Mouse (Mus musculus) liver, adult 2 months (tissue): ENCODE results near the gene Gm26661. TPM values are rescaled to one million over a fixed set of nuclear protein-coding genes. Genes with fewer than 3 reads are reported as not detected.
A peak's percentile ranks its signal among the peaks of the same experiment; 100 is the strongest.

Experiments used
- DNase-seq: peaks from one replicate; pipeline ENCODE4 v3.0.0-alpha.2; 2011; ENCODE audit warnings: low read depth, low spot score; ENCODE audit errors: extremely low read depth
- H3K27ac ChIP-seq: fragments of 200-500 bp; replicated peaks from 2 replicates; pipeline ENCODE4 v1.5.1; 2012; ENCODE audit warnings: low read depth, mild to moderate bottlenecking, control low read depth, inconsistent platforms, low read length; ENCODE audit not compliant: insufficient read depth
- H3K27me3 ChIP-seq: fragments of 200-500 bp; 2 replicates; pipeline ENCODE4 v1.6.1; 2012; ENCODE audit warnings: mild to moderate bottlenecking, moderate library complexity, low read length, inconsistent platforms; ENCODE audit not compliant: control insufficient read depth, insufficient read depth
- H3K36me3 ChIP-seq: fragments of 200-500 bp; 2 replicates; pipeline ENCODE4 v1.6.1; 2012; ENCODE audit warnings: low read length, inconsistent platforms; ENCODE audit not compliant: control insufficient read depth, insufficient read depth
- H3K4me1 ChIP-seq: fragments of 200-500 bp; 2 replicates; pipeline ENCODE4 v1.6.1; 2011; ENCODE audit warnings: low read length; ENCODE audit not compliant: control insufficient read depth, insufficient read depth
- H3K4me3 ChIP-seq: fragments of 200-500 bp; 2 replicates; pipeline ENCODE4 v1.5.1; 2011; ENCODE audit warnings: low read depth, mild to moderate bottlenecking, control low read depth, low read length, moderate library complexity; ENCODE audit not compliant: insufficient read depth
- H3K79me2 ChIP-seq: fragments of 200-500 bp; 2 replicates; pipeline ENCODE4 v1.6.1; 2012; ENCODE audit warnings: inconsistent platforms, mild to moderate bottlenecking, low read length, moderate library complexity; ENCODE audit not compliant: control insufficient read depth, insufficient read depth
- H3K9ac ChIP-seq: fragments of 200-500 bp; 2 replicates; pipeline ENCODE4 v1.6.1; 2012; ENCODE audit warnings: low read depth, mild to moderate bottlenecking, control low read depth, inconsistent platforms, low read length
- CTCF ChIP-seq: fragments of 200-500 bp; IDR thresholded peaks from 2 replicates; pipeline ENCODE4 v1.5.1; 2011; ENCODE audit warnings: low read depth, low read length, control low read depth
- POLR2A ChIP-seq: fragments of 200-500 bp; IDR thresholded peaks from 2 replicates; pipeline ENCODE4 v1.6.1; 2011; ENCODE audit warnings: low read length, control low read depth; ENCODE audit not compliant: insufficient read depth; ENCODE audit errors: extremely low read depth
- WGBS: fragments of 180-500 bp; shearing (Covaris S2); methylation state at CpG from one replicate; pipeline ENCODE4 v1.1.7; 2018; 5-methylcytosine and 5-hydroxymethylcytosine counted together
- polyA plus RNA-seq: library from polyadenylated mRNA; depleted of rRNA; stranded (reverse); fragments of >200 nt; gene quantifications from 2 replicates; pipeline ENCODE4 v1.2.3, GENCODE M21; 2012; rRNA removed
- total RNA-seq: library from RNA; depleted of rRNA; stranded (reverse); fragments of >200 nt; gene quantifications from 2 replicates; pipeline ENCODE4 v1.2.3, GENCODE M21; 2014; rRNA removed

Gm26661 gene
- total RNA-seq (not detected in 2 replicates), polyA plus RNA-seq (not detected in 2 replicates)

- no peak for TF ChIP-seq POLR2A
- peak; percentile 25; the same call in 1 of the 2 replicates for TF ChIP-seq CTCF
- H3K27ac ChIP-seq: no peak within 1 kb of the TSS
- peaks cover 4% of the 10 kb centered on the region for H3K4me1 ChIP-seq
- H3K79me2 ChIP-seq: no peaks in the 10 kb centered on the region
- DNase-seq: peak; percentile 53
- 4% methylated on average over 30 of the region's 30 CpGs for WGBS
- no peaks in the 10 kb centered on the region for H3K36me3 ChIP-seq
- peak within 1 kb of the TSS; percentile 4; the same call in 1 of the 2 replicates for H3K4me3 ChIP-seq
- H3K9ac ChIP-seq: no peak within 1 kb of the TSS
- H3K27me3 ChIP-seq: no peaks in the 10 kb centered on the region
Measured at GRCm38 (mm10) chr14:7791532-7792159, at the start of gene Gm26661. Gm26661 (plus strand) TSS chr14:7791587.

GRCm38 (mm10) chr14:7748944-7749763 lies 42.2 kb upstream of the Gm26661 start:
- no peak overlapping the region for H3K9ac ChIP-seq
- H3K27me3 ChIP-seq: no peaks in the 10 kb centered on the region
- no peaks in the 10 kb centered on the region for H3K36me3 ChIP-seq
- no peaks in the 10 kb centered on the region for H3K79me2 ChIP-seq
- H3K27ac ChIP-seq: no peak overlapping the region
- no peaks in the 10 kb centered on the region for H3K4me1 ChIP-seq
- WGBS: 37% methylated on average over 11 of the region's 11 CpGs
- TF ChIP-seq POLR2A (no peak), CTCF (peak; percentile 52; the same call in 1 of the 2 replicates)
- peak; percentile 23 for DNase-seq
- no peak overlapping the region for H3K4me3 ChIP-seq

DNA sequence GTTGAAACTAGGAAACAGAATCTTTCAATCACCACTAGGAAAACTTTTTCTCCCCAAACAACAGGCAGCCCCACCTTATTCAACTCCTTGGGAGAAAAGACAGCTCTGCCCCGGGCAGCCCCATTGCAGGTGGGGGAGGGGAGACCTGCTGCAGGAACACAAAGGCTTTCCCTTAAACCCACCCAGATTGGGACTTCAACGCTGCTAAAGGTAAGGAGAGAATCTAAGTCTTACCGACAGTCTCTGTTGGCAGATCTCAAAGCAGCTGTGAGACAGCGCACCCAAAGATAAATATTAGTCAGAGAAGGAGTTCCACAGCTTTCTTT lies 41.7 kb upstream of the Gm26661 start:
- Histone ChIP-seq H3K27me3 (no peaks in the 10 kb centered on the region), H3K4me3 (no peak overlapping the region), H3K79me2 (no peaks in the 10 kb centered on the region), H3K27ac (no peak overlapping the region), H3K4me1 (no peaks in the 10 kb centered on the region), H3K36me3 (no peaks in the 10 kb centered on the region), H3K9ac (no peak overlapping the region)
- DNase-seq: no peak
- WGBS: 40% methylated on average over 4 of the region's 4 CpGs
- no peak for TF ChIP-seq POLR2A
- no peak for TF ChIP-seq CTCF

GRCm38 (mm10) chr14:7765569-7766314 lies 25.6 kb upstream of the Gm26661 start:
- H3K4me1 ChIP-seq: no peaks in the 10 kb centered on the region
- TF ChIP-seq POLR2A (no peak), CTCF (peak; percentile 88)
- H3K27me3 ChIP-seq: no peaks in the 10 kb centered on the region
- H3K9ac ChIP-seq: no peak overlapping the region
- no peak overlapping the region for H3K27ac ChIP-seq
- 30% methylated on average over 9 of the region's 9 CpGs for WGBS
- H3K36me3 ChIP-seq: no peaks in the 10 kb centered on the region
- H3K79me2 ChIP-seq: no peaks in the 10 kb centered on the region
- no peak overlapping the region; the same call in 1 of the 2 replicates for H3K4me3 ChIP-seq
- DNase-seq: peak; percentile 42

DNA sequence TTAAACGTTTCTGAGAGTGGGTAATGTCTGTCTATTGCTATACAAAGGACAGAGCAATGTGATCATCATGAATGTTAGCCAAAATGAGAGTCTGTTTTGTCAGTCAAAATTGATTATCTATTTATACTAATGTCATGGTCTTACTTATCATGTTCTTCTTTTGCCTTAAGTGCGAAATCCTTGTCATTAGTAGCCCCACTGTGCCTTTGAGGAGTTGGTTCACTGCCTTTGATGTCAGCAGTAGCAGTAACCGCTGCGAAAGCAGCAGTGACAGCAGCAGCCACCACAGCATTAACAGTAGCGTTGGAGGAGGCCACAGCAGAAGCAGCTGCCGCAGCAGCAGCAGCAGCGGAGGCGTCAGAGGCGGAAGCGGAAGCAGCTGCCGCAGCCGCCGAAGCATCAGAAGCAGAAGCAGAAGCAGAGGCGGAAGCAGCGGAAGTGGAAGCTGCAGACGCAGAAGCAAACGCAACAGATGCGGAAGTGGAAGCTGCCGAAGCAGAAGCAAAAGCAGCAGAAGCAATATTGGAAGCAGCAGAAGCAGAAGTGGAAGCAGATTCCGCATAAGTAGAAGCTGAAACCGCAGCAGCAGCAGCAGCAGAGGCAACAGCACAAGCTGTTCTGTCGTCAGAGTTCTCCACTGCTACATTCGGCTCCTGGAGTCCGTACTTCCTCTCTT lies 17.5 kb upstream of the Gm26661 start:
- Histone ChIP-seq H3K4me1 (no peaks in the 10 kb centered on the region), H3K36me3 (no peaks in the 10 kb centered on the region), H3K27me3 (no peaks in the 10 kb centered on the region), H3K4me3 (peak overlapping the region; percentile 45), H3K79me2 (no peaks in the 10 kb centered on the region), H3K9ac (peak overlapping the region; percentile 28; the same call in 1 of the 2 replicates), H3K27ac (no peak overlapping the region)
- DNase-seq: peak; percentile 60
- TF ChIP-seq CTCF: no peak
- TF ChIP-seq POLR2A: no peak
- WGBS: 17% methylated on average over 24 of the region's 24 CpGs
